Mouse (Mus musculus): ENCODE measurements at regions not wholly inside any gene's neighbourhood (a gene's known extent, or its start where the extent isn't known, plus 50 kb on each side); places are given as distances from the start of the nearest gene placed in this dataset.

- no peak for TF ChIP-seq CTCF (IDR thresholded peaks at IDR 0.05; ENCODE audit: low read depth)
- TF ChIP-seq EP300 (IDR thresholded peaks at IDR 0.05; ENCODE audit: low read depth) = no peak
Measured at GRCm38 (mm10) chr11:65475821-65476540, 206.2 kb upstream of the Myocd start.

All from liver, postnatal 0 days (tissue).